Mouse (Mus musculus) cerebellum, adult 11-12 months (tissue): ENCODE results near the gene Bst2.
"Not testable (repeated sequence)": the region's sequence is repeated elsewhere in the genome, so short reads cannot be mapped to it uniquely, and the experiment has no call there.

Experiments
- DNase-seq: peaks from one replicate; pipeline ENCODE4 v3.0.0; 2022

Gene Bst2

DNA sequence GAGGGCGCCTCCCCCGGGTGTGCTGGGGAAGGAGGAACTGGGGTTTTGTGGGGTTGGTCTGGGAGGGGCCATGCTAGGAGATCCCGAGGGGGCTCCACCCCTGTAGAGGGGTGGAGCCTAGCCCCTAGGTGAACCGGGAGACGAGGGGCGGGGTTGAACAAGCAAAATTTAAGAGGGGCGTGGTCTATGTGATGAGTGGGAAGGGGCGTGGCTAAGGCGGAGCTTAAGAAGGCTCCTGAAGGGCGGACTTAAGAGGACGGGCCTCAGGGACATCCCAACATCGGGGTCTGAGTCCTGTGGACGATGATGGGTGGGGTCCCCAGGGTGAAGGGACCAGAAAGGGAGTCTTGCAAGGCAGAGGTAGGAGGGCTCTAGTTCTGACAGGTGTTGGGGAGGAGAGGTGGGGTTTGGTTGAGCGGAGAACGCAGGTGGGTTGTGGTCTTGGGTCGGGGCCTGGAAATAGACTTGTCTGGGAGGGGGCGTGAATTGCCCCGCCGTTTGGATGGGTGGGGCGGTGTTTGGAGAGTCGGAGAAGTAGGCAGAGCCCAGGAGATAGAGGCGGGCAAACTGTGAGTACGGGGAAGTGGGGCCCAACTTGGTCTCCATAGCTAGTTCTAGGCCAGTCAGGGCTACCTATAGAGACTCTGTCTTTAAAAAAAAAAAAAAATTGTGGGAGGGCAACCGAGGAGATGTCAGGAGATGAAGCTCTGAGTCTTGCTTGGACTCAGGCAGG, 21.9 kb upstream of the Bst2 start:
- DNase-seq: no peak

GRCm38 (mm10) chr8:71558071-71558957, 21.1 kb upstream of the Bst2 start, which contains the start of gene Tmem221:
Gene Tmem221, minus strand, starts transcription at chr8:71558871.
- DNase-seq: no peak

GRCm38 (mm10) chr8:71554644-71555043, 17.4 kb upstream of the Bst2 start:
- DNase-seq: no peak

- no peak for DNase-seq
These were observed 16.7 kb upstream of the Bst2 start for GRCm38 (mm10) chr8:71554001-71554400.

DNA sequence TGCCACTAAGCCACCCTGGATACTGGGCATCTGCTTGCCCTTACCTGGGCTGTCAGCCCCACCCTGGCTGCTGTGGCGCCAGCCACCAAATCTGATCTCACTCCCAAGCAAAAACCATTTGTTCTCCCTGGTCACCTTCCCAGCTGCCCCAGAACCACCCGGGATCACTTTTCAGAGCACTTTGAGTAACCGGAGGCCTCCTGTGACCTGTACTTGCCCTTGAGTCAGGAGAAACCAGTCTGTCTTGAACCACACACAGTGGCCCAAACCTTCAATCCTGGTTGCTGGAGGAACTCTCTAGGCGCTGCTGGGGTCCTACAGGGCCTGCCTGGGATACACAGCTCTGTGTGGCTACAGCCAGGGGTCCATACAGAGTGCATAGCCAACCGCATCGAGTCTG, 15.5 kb upstream of the Bst2 start:
- DNase-seq: no peak

GRCm38 (mm10) chr8:71550754-71551153, 13.5 kb upstream of the Bst2 start:
- no peak for DNase-seq

DNA sequence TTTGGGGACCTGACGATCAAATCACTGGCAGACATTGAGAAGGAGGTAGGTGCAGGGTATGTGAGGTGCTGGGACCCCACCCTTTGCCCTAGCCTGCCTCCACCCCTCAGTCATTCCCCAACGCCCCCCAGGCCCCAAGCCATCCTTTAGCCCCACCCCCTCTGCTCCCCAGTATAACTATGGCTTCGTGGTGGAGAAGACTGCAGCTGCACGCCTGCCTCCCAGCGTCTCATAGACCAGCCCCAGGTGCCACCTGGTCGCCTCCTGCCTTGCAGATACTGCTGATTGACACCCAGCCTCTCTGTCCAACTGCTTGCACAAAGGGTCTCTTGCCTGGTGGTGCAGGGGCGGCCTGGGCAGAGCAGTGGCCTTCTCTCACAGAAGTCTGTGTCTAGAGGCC, 10.3 kb upstream of the Bst2 start:
- no peak for DNase-seq

GRCm38 (mm10) chr8:71545053-71545452, 7.8 kb upstream of the Bst2 start:
- no peak for DNase-seq

DNA sequence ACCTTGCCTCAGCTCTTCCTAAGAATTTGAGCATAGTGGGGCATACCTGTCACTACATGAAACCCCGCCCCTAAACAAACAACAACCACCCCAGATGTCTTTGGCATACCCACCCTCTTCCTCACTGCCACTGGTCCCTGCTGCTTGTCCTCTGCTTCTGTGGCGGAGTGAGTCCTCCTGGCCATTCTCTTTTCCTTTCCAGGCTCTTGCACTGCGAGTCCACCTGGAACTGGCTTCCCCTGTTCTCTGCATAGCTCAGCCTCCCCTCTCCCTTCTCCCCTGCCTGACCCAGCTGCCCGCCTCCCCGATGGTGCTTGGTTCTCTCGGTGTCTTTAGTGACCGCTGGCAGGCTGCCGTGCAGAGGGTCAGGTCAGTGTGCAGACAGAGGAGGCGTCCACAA, 6.5 kb upstream of the Bst2 start:
- DNase-seq: peak; percentile 54

GRCm38 (mm10) chr8:71542632-71543343, 5.5 kb upstream of the Bst2 start, which contains the start of gene Mvb12a:
Gene Mvb12a, plus strand, starts transcription at chr8:71542922.
- peak; percentile 99 for DNase-seq

- DNase-seq: no peak
These were observed 1.6 kb downstream of the Bst2 start for GRCm38 (mm10) chr8:71535663-71536062.

- DNase-seq: no peak
These were observed 2.9 kb downstream of the Bst2 start for GRCm38 (mm10) chr8:71534263-71534810.

GRCm38 (mm10) chr8:71530735-71531467, 6.4 kb downstream of the Bst2 start:
- peak; percentile 70 for DNase-seq

- no peak for DNase-seq
These were observed 8.7 kb downstream of the Bst2 start for GRCm38 (mm10) chr8:71528362-71529073.

DNA sequence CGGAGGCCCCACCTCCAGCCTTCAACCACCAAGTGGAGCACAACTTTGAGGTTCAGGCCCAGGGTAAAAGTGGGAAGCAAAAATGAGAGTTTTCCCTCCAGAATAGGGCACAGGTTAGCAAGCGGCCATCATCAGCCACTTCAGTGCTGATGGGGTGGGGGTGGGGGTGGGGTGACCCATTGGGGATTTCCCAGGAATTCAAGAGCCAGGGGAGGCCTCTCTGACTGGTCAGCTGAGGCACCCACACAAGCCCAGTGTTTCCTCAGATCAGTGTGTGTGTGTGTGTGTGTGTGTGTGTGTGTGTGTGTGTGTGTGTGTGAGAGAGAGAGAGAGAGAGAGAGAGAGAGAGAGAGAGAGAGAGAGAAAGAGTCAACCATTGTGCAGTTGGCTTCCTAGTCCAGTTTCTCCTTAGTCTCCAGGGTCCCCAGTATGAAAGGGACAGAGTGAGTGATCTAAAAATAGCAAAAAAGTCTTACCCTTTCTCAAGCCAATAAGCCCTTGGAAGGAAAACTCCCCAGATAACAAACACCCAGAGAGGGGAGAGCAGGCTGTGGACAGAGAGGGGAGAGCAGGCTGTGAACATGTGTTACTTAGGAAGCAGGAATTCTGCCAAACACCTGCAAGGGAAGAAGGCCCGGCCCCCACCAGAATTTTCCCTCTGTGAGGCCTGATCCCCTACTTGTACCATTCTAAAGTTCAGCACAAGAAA, 9.9 kb downstream of the Bst2 start:
- no peak for DNase-seq

- no peak for DNase-seq
These were observed 11.0 kb downstream of the Bst2 start for GRCm38 (mm10) chr8:71526272-71526671.

- DNase-seq: no peak
These were observed 11.8 kb downstream of the Bst2 start, which contains the start of gene Ccdc194 for GRCm38 (mm10) chr8:71525226-71526050. Gene Ccdc194, minus strand, starts transcription at chr8:71525711.

DNA sequence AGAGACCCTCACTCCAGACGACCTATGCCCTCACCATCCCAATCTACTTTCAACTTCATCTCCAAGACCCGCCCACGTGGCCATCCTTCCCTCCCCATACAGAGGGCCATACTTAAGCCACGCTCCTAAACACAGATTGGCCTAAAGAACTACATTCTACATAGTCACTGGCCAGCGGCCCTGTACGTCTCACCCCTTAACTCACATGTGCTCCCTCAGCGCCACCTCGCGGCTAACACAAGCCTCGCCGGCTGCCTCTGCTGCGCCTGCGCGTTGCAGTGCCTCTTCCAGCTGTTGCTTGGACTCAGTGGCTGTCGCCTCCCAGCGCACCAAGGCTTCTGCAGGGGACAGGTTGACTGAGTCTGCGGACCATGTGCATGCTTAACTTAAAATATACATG, 15.6 kb downstream of the Bst2 start:
- DNase-seq: peak; percentile 88

- DNase-seq: not testable (repeated sequence)
These were observed 18.0 kb downstream of the Bst2 start for GRCm38 (mm10) chr8:71519037-71519825.
